Mouse (Mus musculus) lung, postnatal 4 days (tissue): Measurements from ENCODE around the gene Sppl3.

Experiments used
- DNase-seq, 2 experiments: peaks; one replicate each; pipeline ENCODE4 v3.0.0; 2021

Sppl3 gene

GRCm38 (mm10) chr5:115127421-115128179 lies 116.7 kb downstream of the Sppl3 start:
- no peak for DNase-seq

- no peak for DNase-seq
These were observed 118.4 kb downstream of the Sppl3 start for GRCm38 (mm10) chr5:115129328-115129727.

GRCm38 (mm10) chr5:115132465-115132864 lies 121.5 kb downstream of the Sppl3 start:
- no peak for DNase-seq

GRCm38 (mm10) chr5:115133358-115134066 lies 122.6 kb downstream of the Sppl3 start:
- DNase-seq: no peak

- DNase-seq: peak; percentile 92
These were observed 123.6 kb downstream of the Sppl3 start, which contains the start of gene Unc119b for GRCm38 (mm10) chr5:115134234-115135165. Gene Unc119b, minus strand, starts transcription at chr5:115134975.

GRCm38 (mm10) chr5:115139124-115139523 lies 128.2 kb downstream of the Sppl3 start:
- no peak for DNase-seq

- DNase-seq: no peak
These were observed 129.8 kb downstream of the Sppl3 start for GRCm38 (mm10) chr5:115140726-115141125.

- DNase-seq: no peak
These were observed 131.3 kb downstream of the Sppl3 start for GRCm38 (mm10) chr5:115142166-115142697.

- DNase-seq: no peak
These were observed 132.6 kb downstream of the Sppl3 start for GRCm38 (mm10) chr5:115143552-115143951.

GRCm38 (mm10) chr5:115144471-115144870 lies 133.5 kb downstream of the Sppl3 start:
- no peak for DNase-seq

- no peak for DNase-seq
These were observed 134.5 kb downstream of the Sppl3 start for GRCm38 (mm10) chr5:115145253-115145968.

GRCm38 (mm10) chr5:115145976-115146746 lies 135.2 kb downstream of the Sppl3 start:
- no peak for DNase-seq

GRCm38 (mm10) chr5:115146747-115147130 lies 135.8 kb downstream of the Sppl3 start:
- no peak for DNase-seq

GRCm38 (mm10) chr5:115147388-115147787 lies 136.5 kb downstream of the Sppl3 start:
- DNase-seq: no peak

GRCm38 (mm10) chr5:115148378-115148777 lies 137.4 kb downstream of the Sppl3 start:
- no peak for DNase-seq
